Mouse (Mus musculus) heart, embryonic 12.5 days (tissue): ENCODE measurements around the gene Klf9. TPM values are rescaled to one million over a fixed set of nuclear protein-coding genes. Genes with fewer than 3 reads are reported as not detected.
"Not testable (repeated sequence)": the region's sequence is repeated elsewhere in the genome, so short reads cannot be mapped to it uniquely, and the experiment has no call there.

Source experiments
- ATAC-seq: fragments of 200-750 bp; cut with Nextera tagmentation; 2 replicates; pipeline ENCODE4 v1.8.0; 2017; ENCODE audit warnings: moderate TSS enrichment, moderate library complexity; ENCODE audit not compliant: insufficient number of reproducible peaks, low FRiP score
- H3K27ac ChIP-seq: fragments of 300-500 bp; sonication (generic); 2 replicates; pipeline ENCODE4 v1.5.1; 2016; ENCODE audit warnings: mild to moderate bottlenecking, moderate library complexity; ENCODE audit not compliant: poor library complexity, severe bottlenecking
- H3K27me3 ChIP-seq: fragments of 300-500 bp; sonication (generic); replicated peaks from 2 replicates; pipeline ENCODE4 v1.6.1; 2016; ENCODE audit warnings: mild to moderate bottlenecking, moderate library complexity
- H3K36me3 ChIP-seq: fragments of 300-500 bp; sonication (generic); 2 replicates; pipeline ENCODE4 v1.6.1; 2016; ENCODE audit warnings: mild to moderate bottlenecking, moderate library complexity
- H3K4me1 ChIP-seq: fragments of 300-500 bp; sonication (generic); replicated peaks from 2 replicates; pipeline ENCODE4 v1.6.1; 2016; ENCODE audit warnings: mild to moderate bottlenecking
- H3K4me2 ChIP-seq: fragments of 300-500 bp; sonication (generic); 2 replicates; pipeline ENCODE4 v1.6.1; 2016; ENCODE audit warnings: mild to moderate bottlenecking, moderate library complexity
- H3K4me3 ChIP-seq: fragments of 300-500 bp; sonication (generic); 2 replicates; pipeline ENCODE4 v1.5.1; 2016; ENCODE audit warnings: mild to moderate bottlenecking
- H3K9ac ChIP-seq: fragments of 300-500 bp; sonication (generic); 2 replicates; pipeline ENCODE4 v1.6.1; 2016; ENCODE audit warnings: mild to moderate bottlenecking, moderate library complexity
- H3K9me3 ChIP-seq: fragments of 300-500 bp; sonication (generic); replicated peaks from 2 replicates; pipeline ENCODE4 v1.6.1; 2016; ENCODE audit warnings: mild to moderate bottlenecking, moderate library complexity
- WGBS: fragments of 180-500 bp; shearing (Covaris S2); methylation state at CpG from one replicate; pipeline ENCODE4 v1.1.7; 2016; 5-methylcytosine and 5-hydroxymethylcytosine counted together
- polyA plus RNA-seq: library from polyadenylated mRNA; unstranded; fragments of >200 nt; fragmentation: Nextera tagmentation; extraction: Ambion mirVana; gene quantifications from 2 replicates; pipeline ENCODE4 v1.2.1, GENCODE M21; 2016

Gene Klf9
- polyA plus RNA-seq, 1 experiment from 2014 or later = 2.1 TPM

DNA sequence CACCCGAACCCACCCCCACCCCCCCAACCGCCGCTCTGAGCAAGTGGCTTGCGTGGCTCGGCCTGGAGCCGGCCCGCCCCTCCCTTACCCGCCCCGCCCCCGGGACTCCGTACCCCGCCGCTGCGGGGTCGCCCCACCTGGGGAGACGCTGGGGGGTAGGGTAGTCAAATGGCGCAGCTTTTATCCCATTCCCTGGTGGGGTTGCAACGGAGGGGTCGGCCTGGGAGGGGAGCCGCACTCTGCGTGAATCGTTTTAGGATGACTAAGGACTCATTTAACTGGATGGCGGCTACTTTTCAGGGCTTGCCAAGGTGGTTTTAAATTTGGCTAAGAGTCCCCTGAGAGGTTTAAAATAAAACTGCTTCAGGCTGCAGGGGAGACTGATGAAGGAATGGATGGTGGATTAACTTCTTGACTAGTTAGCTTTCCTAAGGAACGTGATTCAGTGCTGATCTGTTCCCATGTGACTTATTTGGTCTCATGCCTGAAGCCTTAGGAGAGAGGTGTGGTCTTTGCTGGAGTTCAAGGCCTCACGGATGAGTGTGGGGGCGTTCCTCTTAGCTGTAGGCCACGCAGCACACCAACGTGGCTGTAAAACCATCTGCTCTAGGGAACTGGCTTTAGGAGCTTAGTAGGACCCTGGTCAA lies 1.5 kb downstream of the Klf9 start:
- H3K4me2 ChIP-seq = peak overlapping the region; percentile 94
- no peak overlapping the region for H3K27ac ChIP-seq
- H3K4me1 ChIP-seq = peaks cover 21% of the 10 kb centered on the region
- peaks cover 10% of the 10 kb centered on the region; the same call in 1 of the 2 replicates for H3K27me3 ChIP-seq
- H3K4me3 ChIP-seq = peak overlapping the region; percentile 75
- no peak for ATAC-seq
- no peaks in the 10 kb centered on the region for H3K36me3 ChIP-seq
- H3K9me3 ChIP-seq = no peaks in the 10 kb centered on the region
- peak overlapping the region; percentile 76 for H3K9ac ChIP-seq
- WGBS = 5% methylated on average over 28 of the region's 28 CpGs

- Histone ChIP-seq H3K9ac (no peak overlapping the region), H3K9me3 (no peaks in the 10 kb centered on the region), H3K27ac (no peak overlapping the region), H3K4me3 (peak overlapping the region; percentile 75; the same call in 1 of the 2 replicates), H3K4me2 (peak overlapping the region; percentile 94), H3K27me3 (peaks cover 10% of the 10 kb centered on the region; the same call in 1 of the 2 replicates), H3K4me1 (peaks cover 21% of the 10 kb centered on the region), H3K36me3 (no peaks in the 10 kb centered on the region)
- 57% methylated on average over 7 of the region's 7 CpGs for WGBS
- ATAC-seq = no peak
These were observed 2.0 kb downstream of the Klf9 start for GRCm38 (mm10) chr19:23143074-23143445.

DNA sequence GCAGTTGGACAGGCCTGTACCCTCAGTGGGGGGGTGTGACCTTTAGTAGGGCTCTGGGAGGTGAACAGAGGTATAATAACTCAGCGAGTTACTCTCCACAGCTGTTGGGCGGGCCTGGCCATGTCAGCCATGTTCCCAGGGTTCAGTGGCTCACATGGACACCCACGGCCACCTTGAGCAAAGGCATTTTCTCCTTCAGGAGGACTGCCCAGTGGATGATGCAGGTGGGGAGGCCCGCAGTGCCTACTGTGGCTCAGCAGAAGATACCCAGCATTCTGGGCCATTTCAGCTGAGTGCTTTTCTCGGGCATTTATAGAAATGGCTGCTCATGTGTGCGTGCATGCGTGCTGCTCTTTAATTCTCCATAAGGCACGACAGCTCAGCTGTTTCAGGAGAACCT lies 2.5 kb downstream of the Klf9 start:
- 77% methylated on average over 8 of the region's 8 CpGs for WGBS
- Histone ChIP-seq H3K27ac (no peak overlapping the region), H3K4me1 (peaks cover 21% of the 10 kb centered on the region), H3K9me3 (no peaks in the 10 kb centered on the region), H3K27me3 (peaks cover 10% of the 10 kb centered on the region; the same call in 1 of the 2 replicates), H3K4me3 (no peak overlapping the region), H3K36me3 (no peaks in the 10 kb centered on the region), H3K4me2 (no peak overlapping the region), H3K9ac (no peak overlapping the region)
- no peak for ATAC-seq

DNA sequence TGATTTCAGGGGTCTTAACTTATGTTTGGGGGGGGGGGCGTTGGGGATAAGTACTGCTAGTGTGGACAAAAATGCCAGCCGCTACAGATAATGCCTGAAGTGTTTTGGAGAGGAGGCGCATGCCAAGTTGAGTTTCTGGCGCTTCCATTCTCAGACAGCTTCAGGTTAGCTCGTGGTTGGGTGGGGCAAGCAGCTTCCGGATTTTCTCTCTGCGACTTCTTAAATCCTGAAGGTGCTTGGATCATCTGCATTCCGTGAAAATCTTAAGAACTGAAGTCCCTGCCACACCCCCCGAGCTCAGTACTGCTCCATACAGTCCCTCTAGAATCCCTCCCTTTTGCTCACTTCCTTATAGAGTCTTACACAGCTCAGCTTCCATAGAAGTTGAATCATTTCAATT lies 3.0 kb downstream of the Klf9 start:
- H3K4me1 ChIP-seq = peaks cover 21% of the 10 kb centered on the region
- peaks cover 10% of the 10 kb centered on the region; the same call in 1 of the 2 replicates for H3K27me3 ChIP-seq
- H3K9me3 ChIP-seq = no peaks in the 10 kb centered on the region
- H3K4me2 ChIP-seq = no peak overlapping the region
- 46% methylated on average over 9 of the region's 9 CpGs for WGBS
- H3K27ac ChIP-seq = no peak overlapping the region
- H3K4me3 ChIP-seq = no peak overlapping the region
- H3K36me3 ChIP-seq = no peaks in the 10 kb centered on the region
- ATAC-seq = no peak
- no peak overlapping the region for H3K9ac ChIP-seq

GRCm38 (mm10) chr19:23145146-23145545 lies 4.1 kb downstream of the Klf9 start:
- no peaks in the 10 kb centered on the region for H3K36me3 ChIP-seq
- H3K9me3 ChIP-seq = no peaks in the 10 kb centered on the region
- ATAC-seq = no peak
- no peak overlapping the region for H3K4me2 ChIP-seq
- no peak overlapping the region for H3K4me3 ChIP-seq
- peaks cover 10% of the 10 kb centered on the region; the same call in 1 of the 2 replicates for H3K27me3 ChIP-seq
- H3K27ac ChIP-seq = no peak overlapping the region
- WGBS = 86% methylated on average over 3 of the region's 3 CpGs
- H3K9ac ChIP-seq = no peak overlapping the region
- peaks cover 27% of the 10 kb centered on the region for H3K4me1 ChIP-seq

DNA sequence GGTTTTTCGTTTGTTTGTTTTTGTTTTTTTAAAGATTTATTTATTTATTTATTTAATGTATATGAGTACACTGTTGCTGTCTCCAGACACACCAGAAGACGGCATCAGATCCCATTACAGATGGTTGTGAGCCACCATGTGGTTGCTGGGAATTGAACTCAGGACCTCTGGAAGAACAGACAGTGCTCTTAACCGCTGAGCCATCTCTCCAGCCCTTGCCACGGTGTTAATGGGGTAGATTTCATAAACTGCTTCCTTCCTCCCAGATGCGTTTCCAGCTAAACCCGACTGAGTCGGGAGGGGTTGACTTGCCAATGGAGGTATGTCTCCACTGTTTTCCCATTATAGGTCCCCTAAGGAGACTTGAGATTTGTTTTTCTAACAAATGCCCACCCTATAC lies 4.5 kb downstream of the Klf9 start:
- H3K4me3 ChIP-seq, ATAC-seq, H3K9me3 ChIP-seq, H3K36me3 ChIP-seq, H3K4me2 ChIP-seq, H3K27ac ChIP-seq, H3K9ac ChIP-seq: not testable (repeated sequence)
- Histone ChIP-seq H3K4me1 (peaks cover 27% of the 10 kb centered on the region), H3K27me3 (peaks cover 10% of the 10 kb centered on the region; the same call in 1 of the 2 replicates)
- WGBS = 82% methylated on average over 7 of the region's 7 CpGs

- WGBS = 57% methylated on average over 12 of the region's 12 CpGs
- Histone ChIP-seq H3K4me1 (peaks cover 30% of the 10 kb centered on the region), H3K4me2 (no peak overlapping the region), H3K4me3 (no peak overlapping the region), H3K36me3 (no peaks in the 10 kb centered on the region), H3K27me3 (peaks cover 10% of the 10 kb centered on the region; the same call in 1 of the 2 replicates), H3K9ac (no peak overlapping the region), H3K9me3 (no peaks in the 10 kb centered on the region), H3K27ac (no peak overlapping the region)
- no peak for ATAC-seq
These were observed 5.4 kb downstream of the Klf9 start for GRCm38 (mm10) chr19:23146409-23146861.

GRCm38 (mm10) chr19:23147026-23147966 lies 6.3 kb downstream of the Klf9 start:
- Histone ChIP-seq H3K27ac (no peak overlapping the region), H3K4me2 (no peak overlapping the region), H3K4me1 (peaks cover 35% of the 10 kb centered on the region), H3K9me3 (no peaks in the 10 kb centered on the region), H3K4me3 (no peak overlapping the region), H3K27me3 (peaks cover 10% of the 10 kb centered on the region; the same call in 1 of the 2 replicates), H3K9ac (no peak overlapping the region), H3K36me3 (no peaks in the 10 kb centered on the region)
- ATAC-seq = no peak
- WGBS = 75% methylated on average over 15 of the region's 15 CpGs

- H3K4me1 ChIP-seq = peaks cover 21% of the 10 kb centered on the region
- H3K36me3 ChIP-seq = no peaks in the 10 kb centered on the region
- H3K27ac ChIP-seq = no peak overlapping the region
- ATAC-seq = no peak
- no peak overlapping the region for H3K9ac ChIP-seq
- 64% methylated on average over 7 of the region's 7 CpGs for WGBS
- H3K4me2 ChIP-seq = no peak overlapping the region
- H3K27me3 ChIP-seq = no peaks in the 10 kb centered on the region
- H3K9me3 ChIP-seq = no peaks in the 10 kb centered on the region
- no peak overlapping the region for H3K4me3 ChIP-seq
These were observed 8.7 kb downstream of the Klf9 start for GRCm38 (mm10) chr19:23149465-23150410.

DNA sequence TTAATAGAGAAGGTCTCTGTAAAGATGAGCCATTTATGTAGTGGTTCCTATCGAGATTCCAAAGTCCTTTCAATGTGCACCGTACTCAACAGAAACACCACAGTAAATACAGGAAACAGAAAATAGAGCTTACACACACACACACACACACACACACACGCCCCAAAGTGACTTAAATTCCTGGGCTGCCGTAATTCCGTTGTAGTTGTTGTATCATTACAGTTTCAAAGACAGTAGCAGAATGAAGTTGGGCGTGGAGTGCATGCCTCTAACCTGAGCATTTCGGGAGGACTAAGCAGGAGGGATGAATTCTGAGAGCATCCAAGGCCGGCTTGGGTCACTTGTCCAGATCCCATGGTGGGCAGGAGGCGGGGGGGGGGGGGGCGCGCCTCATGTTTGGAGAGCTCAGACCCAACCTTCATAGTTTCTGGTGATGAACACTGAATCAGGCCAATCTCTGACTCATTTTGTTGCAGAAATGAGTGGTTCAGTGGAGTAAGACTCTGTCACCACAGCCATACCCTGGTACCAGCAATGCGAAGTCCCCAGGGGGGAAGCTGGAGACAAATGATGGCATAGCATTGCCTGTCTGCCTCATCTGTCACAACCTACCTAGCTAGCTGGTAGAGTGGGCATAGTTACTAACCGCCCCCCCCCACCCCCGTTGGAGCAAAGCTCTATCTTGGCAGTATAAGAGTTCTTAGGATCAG lies 9.7 kb downstream of the Klf9 start:
- Histone ChIP-seq H3K27me3 (no peaks in the 10 kb centered on the region), H3K9me3 (no peaks in the 10 kb centered on the region), H3K36me3 (no peaks in the 10 kb centered on the region), H3K4me3 (no peak overlapping the region), H3K4me1 (peaks cover 21% of the 10 kb centered on the region), H3K4me2 (no peak overlapping the region), H3K9ac (no peak overlapping the region), H3K27ac (no peak overlapping the region)
- no peak for ATAC-seq
- 82% methylated on average over 14 of the region's 14 CpGs for WGBS
